In the genomic region with DNA sequence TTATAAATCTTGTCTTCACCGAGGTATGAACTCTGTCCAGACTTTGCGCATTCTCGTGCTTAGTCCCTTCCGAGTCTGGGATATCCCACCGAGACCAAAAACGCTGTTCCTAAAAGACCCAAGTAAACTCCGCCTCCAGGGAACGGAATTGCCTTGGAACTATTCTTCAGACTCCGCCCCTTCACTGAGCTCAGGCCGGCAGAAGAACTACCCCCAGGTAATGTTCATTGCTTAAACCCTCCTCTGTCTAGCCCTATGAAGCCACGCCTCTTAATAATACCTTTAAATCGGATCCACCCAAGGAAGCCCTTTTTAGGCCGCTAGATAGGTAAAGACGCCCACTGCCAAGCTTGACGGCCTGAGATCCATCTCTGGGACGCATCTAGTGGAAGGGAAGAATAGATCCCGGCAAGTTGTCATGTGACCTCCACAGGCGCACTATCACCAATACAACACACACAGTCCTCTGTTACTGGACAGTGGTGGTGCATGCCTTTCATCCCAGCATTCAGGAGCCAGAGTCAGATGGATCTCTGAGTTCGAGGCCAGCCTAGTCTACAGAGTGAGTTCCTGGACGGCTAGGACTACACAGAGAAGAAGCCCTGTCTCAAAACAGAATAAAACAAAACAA, we compare ENCODE assay signal across 8 mouse cellular contexts. TPM values are rescaled to one million over a fixed set of nuclear protein-coding genes. Genes with fewer than 3 reads are reported as not detected.
DNase-seq lines count a peak whose midpoint lies in the region; ATAC-seq and TF ChIP-seq lines count a peak whose summit lies in the region.

No protein-coding gene starts in this region.

- no peak for TF ChIP-seq POLR2A in bone marrow macrophage, adult 2 months (IDR thresholded peaks at IDR 0.05; ENCODE audit: borderline replicate concordance, low read depth, low read length)

- peak overlapping the region; percentile 78 for H3K4me2 ChIP-seq in heart, postnatal 0 days (ENCODE audit: low read depth, low read length)
- H3K4me2 ChIP-seq in liver, embryonic 15.5 days = peak overlapping the region; percentile 88
- H3K4me2 ChIP-seq in stomach, embryonic 15.5 days = peak overlapping the region; percentile 79

- DNase-seq in gastrocnemius, adult 2 months = no peak
- no peak for DNase-seq in gastrocnemius, postnatal 36 days
- DNase-seq in heart, postnatal 0 days (ENCODE audit: low spot score) = no peak
- no peak for DNase-seq in spleen, postnatal 36 days (ENCODE audit: low spot score in 2 of 2)
- DNase-seq in ovary, postnatal 36 days (ENCODE audit: low spot score) = no peak

- peaks cover 16% of the 10 kb centered on the region; the same call in 1 of the 2 replicates for H3K4me1 ChIP-seq in bone marrow macrophage, adult 2 months (ENCODE audit: control insufficient read depth, insufficient read depth, low read length)
- H3K4me1 ChIP-seq in heart, postnatal 0 days (ENCODE audit: control insufficient read depth, insufficient read depth) = peaks cover 13% of the 10 kb centered on the region
- H3K4me1 ChIP-seq in liver, embryonic 15.5 days (replicated peaks) = peaks cover 56% of the 10 kb centered on the region
- H3K4me1 ChIP-seq in stomach, embryonic 15.5 days = peaks cover 39% of the 10 kb centered on the region

- no peak for TF ChIP-seq EP300 in heart, postnatal 0 days (IDR thresholded peaks at IDR 0.05; ENCODE audit: low read depth)

- peak overlapping the region; percentile 76 for H3K4me3 ChIP-seq in gastrocnemius, adult 2 months
- H3K4me3 ChIP-seq in bone marrow macrophage, adult 2 months (ENCODE audit: insufficient read depth, low read length) = peak overlapping the region; percentile 64
- peak overlapping the region; percentile 50 for H3K4me3 ChIP-seq in heart, postnatal 0 days (ENCODE audit: low read depth, low read length)
- H3K4me3 ChIP-seq in liver, embryonic 15.5 days (replicated peaks) = peak overlapping the region; percentile 59
- H3K4me3 ChIP-seq in stomach, embryonic 15.5 days (replicated peaks) = peak overlapping the region; percentile 58

- peak overlapping the region; percentile 80 for H3K27ac ChIP-seq in gastrocnemius, adult 2 months
- no peak overlapping the region for H3K27ac ChIP-seq in bone marrow macrophage, adult 2 months (ENCODE audit: insufficient read depth, low read depth, low read length)
- peak overlapping the region; percentile 41; the same call in 1 of the 2 replicates for H3K27ac ChIP-seq in heart, postnatal 0 days (ENCODE audit: low read depth)
- peak overlapping the region; percentile 45; the same call in 1 of the 2 replicates for H3K27ac ChIP-seq in liver, embryonic 15.5 days (replicated peaks)
- peak overlapping the region; percentile 92 for H3K27ac ChIP-seq in stomach, embryonic 15.5 days

- TF ChIP-seq CTCF in gastrocnemius, adult 2 months (IDR thresholded peaks at IDR 0.05) = no peak
- TF ChIP-seq CTCF in bone marrow macrophage, adult 2 months (IDR thresholded peaks at IDR 0.05; ENCODE audit: low read depth, low read length) = no peak
- TF ChIP-seq CTCF in heart, postnatal 0 days (IDR thresholded peaks at IDR 0.05; ENCODE audit: low read depth) = no peak

- intact Hi-C loops in gastrocnemius, adult 2 months (cut with DNase I) = loop anchor here (1.0 to 5.0 kb wide), 2 partner anchors 16 to 55 kb away; no protein-coding TSS in a partner anchor
- intact Hi-C loops in gastrocnemius, postnatal 36 days (cut with DNase I) = loop anchor here (2.0 kb wide), 2 partner anchors 16 to 58 kb away; no protein-coding TSS in a partner anchor

- peaks cover 33% of the 10 kb centered on the region for H3K27me3 ChIP-seq in heart, postnatal 0 days (ENCODE audit: control insufficient read depth, insufficient read depth, low read length)
- peaks cover 73% of the 10 kb centered on the region for H3K27me3 ChIP-seq in liver, embryonic 15.5 days
- H3K27me3 ChIP-seq in stomach, embryonic 15.5 days (replicated peaks) = peaks cover 5% of the 10 kb centered on the region; the same call in 1 of the 2 replicates

- WGBS in heart, postnatal 0 days = 5% methylated on average over 20 of the region's 20 CpGs
- WGBS in liver, embryonic 15.5 days (ENCODE audit: insufficient replicate concordance) = 5% methylated on average over 20 of the region's 20 CpGs
- WGBS in stomach, embryonic 15.5 days = 3% methylated on average over 20 of the region's 20 CpGs

- peak overlapping the region; percentile 17; the same call in 1 of the 2 replicates for H3K9ac ChIP-seq in heart, postnatal 0 days (replicated peaks; ENCODE audit: low read depth, low read length)
- H3K9ac ChIP-seq in liver, embryonic 15.5 days = no peak overlapping the region
- H3K9ac ChIP-seq in stomach, embryonic 15.5 days = 0 out of 2 replicates have a peak overlapping the region, but pooled peaks have one; percentile 16

- 0 out of 2 replicates have a peak, but pooled peaks have one; percentile 12 for ATAC-seq in heart, postnatal 0 days (ENCODE audit: insufficient read depth, low read depth)
- 0 out of 2 replicates have a peak, but pooled peaks have one; percentile 26 for ATAC-seq in liver, embryonic 15.5 days (ENCODE audit: insufficient read depth)
- ATAC-seq in stomach, embryonic 15.5 days (ENCODE audit: insufficient read depth, low FRiP score, low read depth) = peak; percentile 4; the same call in 1 of the 2 replicates

- no peaks in the 10 kb centered on the region for H3K9me3 ChIP-seq in heart, postnatal 0 days (replicated peaks; ENCODE audit: control insufficient read depth, low read length)
- no peaks in the 10 kb centered on the region for H3K9me3 ChIP-seq in liver, embryonic 15.5 days (replicated peaks)
- no peaks in the 10 kb centered on the region for H3K9me3 ChIP-seq in stomach, embryonic 15.5 days

- no peaks in the 10 kb centered on the region for H3K36me3 ChIP-seq in heart, postnatal 0 days (replicated peaks; ENCODE audit: control insufficient read depth, insufficient read depth, low read length)
- H3K36me3 ChIP-seq in liver, embryonic 15.5 days (replicated peaks) = no peaks in the 10 kb centered on the region
- H3K36me3 ChIP-seq in stomach, embryonic 15.5 days = no peaks in the 10 kb centered on the region

RNA-seq across cellular contexts. Expression of gene Cd248, which starts 4.6 kb away (rescaled TPM):
- total RNA-seq in gastrocnemius, adult 2 months (2021) = 10 to 100 TPM in 1 of 2 experiments, 1 to 10 TPM in 1; 9.5 to 15.1 TPM
- total RNA-seq in gastrocnemius, postnatal 36 days (2021) = 10 to 100 TPM; 12.4 to 12.5 TPM
- polyA plus RNA-seq in bone marrow macrophage, adult 2 months (2012; ENCODE audit: insufficient read depth, insufficient read length, missing spikeins) = 0.31 and 0.35 TPM in 2 replicates
- total RNA-seq in heart, postnatal 0 days (2014; rRNA removed; ENCODE audit: low replicate concordance) = 19.8 and 24.4 TPM in 2 replicates
- 7.8 and 8.8 TPM in 2 replicates for polyA plus RNA-seq in heart, postnatal 0 days (2015; fragmentation: Nextera tagmentation; extraction: Ambion mirVana)
- polyA plus RNA-seq in liver, embryonic 15.5 days (2015; fragmentation: Nextera tagmentation; extraction: Ambion mirVana) = 3.2 and 3.7 TPM in 2 replicates
- polyA plus RNA-seq in stomach, embryonic 15.5 days (2015; fragmentation: Nextera tagmentation; extraction: Ambion mirVana) = 58.4 and 68.3 TPM in 2 replicates

RNA-seq across cellular contexts. Expression of gene Tmem151a, which starts 12.8 kb away (rescaled TPM):
- not detected for total RNA-seq in gastrocnemius, adult 2 months (2021)
- total RNA-seq in gastrocnemius, postnatal 36 days (2021) = under 1 TPM in 1 of 2 experiments, not detected in 1; 0.22 TPM
- not detected in 2 replicates for polyA plus RNA-seq in bone marrow macrophage, adult 2 months (2012; ENCODE audit: insufficient read depth, insufficient read length, missing spikeins)
- total RNA-seq in heart, postnatal 0 days (2014; rRNA removed; ENCODE audit: low replicate concordance) = 2.6 and 4.3 TPM in 2 replicates
- polyA plus RNA-seq in heart, postnatal 0 days (2015; fragmentation: Nextera tagmentation; extraction: Ambion mirVana) = 3.0 and 3.3 TPM in 2 replicates
- polyA plus RNA-seq in liver, embryonic 15.5 days (2015; fragmentation: Nextera tagmentation; extraction: Ambion mirVana) = 0.41 and 0.45 TPM in 2 replicates
- polyA plus RNA-seq in stomach, embryonic 15.5 days (2015; fragmentation: Nextera tagmentation; extraction: Ambion mirVana) = 5.9 and 6.4 TPM in 2 replicates

RNA-seq across cellular contexts. Expression of gene Yif1a, which starts 15.8 kb away (rescaled TPM):
- 10 to 100 TPM; 41.2 to 53.8 TPM for total RNA-seq in gastrocnemius, adult 2 months (2021)
- total RNA-seq in gastrocnemius, postnatal 36 days (2021) = 10 to 100 TPM; 38.2 to 44.7 TPM
- polyA plus RNA-seq in bone marrow macrophage, adult 2 months (2012; ENCODE audit: insufficient read depth, insufficient read length, missing spikeins) = 33.2 and 34.1 TPM in 2 replicates
- 160 and 168 TPM in 2 replicates for total RNA-seq in heart, postnatal 0 days (2014; rRNA removed; ENCODE audit: low replicate concordance)
- polyA plus RNA-seq in heart, postnatal 0 days (2015; fragmentation: Nextera tagmentation; extraction: Ambion mirVana) = 109 and 120 TPM in 2 replicates
- polyA plus RNA-seq in liver, embryonic 15.5 days (2015; fragmentation: Nextera tagmentation; extraction: Ambion mirVana) = 49.4 and 55.3 TPM in 2 replicates
- polyA plus RNA-seq in stomach, embryonic 15.5 days (2015; fragmentation: Nextera tagmentation; extraction: Ambion mirVana) = 101 TPM in 2 replicates

RNA-seq across cellular contexts. Expression of gene Rin1, which starts 22.2 kb away (rescaled TPM):
- 1 to 10 TPM in 1 of 2 experiments, under 1 TPM in 1; 0.99 to 1.3 TPM for total RNA-seq in gastrocnemius, adult 2 months (2021)
- total RNA-seq in gastrocnemius, postnatal 36 days (2021) = 1 to 10 TPM in 1 of 2 experiments, under 1 TPM in 1; 0.52 to 1.3 TPM
- 1.0 and 1.7 TPM in 2 replicates for polyA plus RNA-seq in bone marrow macrophage, adult 2 months (2012; ENCODE audit: insufficient read depth, insufficient read length, missing spikeins)
- 3.1 and 3.2 TPM in 2 replicates for total RNA-seq in heart, postnatal 0 days (2014; rRNA removed; ENCODE audit: low replicate concordance)
- polyA plus RNA-seq in heart, postnatal 0 days (2015; fragmentation: Nextera tagmentation; extraction: Ambion mirVana) = 0.97 and 1.3 TPM in 2 replicates
- polyA plus RNA-seq in liver, embryonic 15.5 days (2015; fragmentation: Nextera tagmentation; extraction: Ambion mirVana) = 0.17 and 0.38 TPM in 2 replicates
- polyA plus RNA-seq in stomach, embryonic 15.5 days (2015; fragmentation: Nextera tagmentation; extraction: Ambion mirVana) = 2.3 and 3.6 TPM in 2 replicates

RNA-seq across cellular contexts. Expression of gene Cnih2, which starts 25.8 kb away (rescaled TPM):
- under 1 TPM in 1 of 2 experiments, not detected in 1; 0.17 TPM for total RNA-seq in gastrocnemius, adult 2 months (2021)
- total RNA-seq in gastrocnemius, postnatal 36 days (2021) = under 1 TPM in 1 of 2 experiments, not detected in 1; 0.25 TPM
- not detected in 2 replicates for polyA plus RNA-seq in bone marrow macrophage, adult 2 months (2012; ENCODE audit: insufficient read depth, insufficient read length, missing spikeins)
- 5.6 TPM in 1 of 2 replicates, not detected in the other for total RNA-seq in heart, postnatal 0 days (2014; rRNA removed; ENCODE audit: low replicate concordance)
- 1.1 and 1.2 TPM in 2 replicates for polyA plus RNA-seq in heart, postnatal 0 days (2015; fragmentation: Nextera tagmentation; extraction: Ambion mirVana)
- polyA plus RNA-seq in liver, embryonic 15.5 days (2015; fragmentation: Nextera tagmentation; extraction: Ambion mirVana) = 0.68 and 0.83 TPM in 2 replicates
- 15.1 and 16.6 TPM in 2 replicates for polyA plus RNA-seq in stomach, embryonic 15.5 days (2015; fragmentation: Nextera tagmentation; extraction: Ambion mirVana)
